In the genomic region with DNA sequence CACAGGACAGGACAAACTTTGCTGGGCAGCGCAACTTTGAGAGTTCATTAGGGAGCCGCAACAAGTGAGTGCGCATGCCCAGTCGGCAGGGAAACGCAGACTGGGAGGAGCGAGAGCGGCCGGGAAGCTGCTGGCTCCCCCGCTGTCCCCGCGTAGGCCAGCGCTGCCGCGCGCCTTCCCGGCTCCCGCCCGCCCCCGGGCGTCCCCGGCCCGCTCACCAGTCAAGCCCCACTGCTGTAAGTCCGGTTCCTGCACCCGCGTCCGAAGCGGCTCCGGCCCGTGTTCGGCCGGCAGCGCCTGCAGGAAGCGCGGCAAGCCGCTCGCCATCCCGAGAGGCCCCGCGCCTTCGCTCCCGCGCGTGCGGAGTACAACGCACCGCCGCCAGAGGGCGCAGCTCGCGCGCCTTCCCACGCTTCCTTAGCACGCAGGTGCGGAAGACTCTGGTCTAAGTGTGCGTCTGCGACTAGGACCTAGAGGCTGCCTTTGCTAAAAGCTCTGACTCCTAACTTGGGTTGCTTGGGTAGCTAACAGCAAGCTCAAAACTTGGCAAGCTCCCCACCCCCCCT, we compare ENCODE assay signal across 8 mouse cellular contexts. TPM values are rescaled to one million over a fixed set of nuclear protein-coding genes. Genes with fewer than 3 reads are reported as not detected.
DNase-seq lines count a peak whose midpoint lies in the region; ATAC-seq and TF ChIP-seq lines count a peak whose summit lies in the region.

Chd1l (minus strand) TSS at position 359 of the 566 bp plus-strand sequence.

- no peaks in the 10 kb centered on the region for H3K36me3 ChIP-seq in embryonic facial prominence, embryonic 10.5 days (replicated peaks)
- no peaks in the 10 kb centered on the region for H3K36me3 ChIP-seq in intestine, postnatal 0 days (ENCODE audit: control insufficient read depth, insufficient read depth)
- H3K36me3 ChIP-seq in midbrain, embryonic 11.5 days (ENCODE audit: control insufficient read depth, insufficient read depth, low read length) = no peaks in the 10 kb centered on the region

- intact Hi-C loops in left cerebral cortex, postnatal 4 days (cut with DNase I) = loop anchor here (5.0 kb wide), 1 partner anchor 47 kb away; the partner anchor contains the start of gene Prkab2

- H3K9me3 ChIP-seq in embryonic facial prominence, embryonic 10.5 days = no peaks in the 10 kb centered on the region
- no peaks in the 10 kb centered on the region for H3K9me3 ChIP-seq in intestine, postnatal 0 days (ENCODE audit: control insufficient read depth)
- H3K9me3 ChIP-seq in midbrain, embryonic 11.5 days (ENCODE audit: control insufficient read depth, low read length) = no peaks in the 10 kb centered on the region

- DNase-seq in adrenal gland, postnatal 14 days = peak; percentile 95
- DNase-seq in embryonic facial prominence, embryonic 10.5 days (ENCODE audit: low spot score) = peak; percentile 94
- DNase-seq in left cerebral cortex, postnatal 4 days = peak; percentile 91
- peak; percentile 100 for DNase-seq in midbrain, embryonic 11.5 days (ENCODE audit: low spot score, missing footprints)
- DNase-seq in right cerebral cortex, postnatal 4 days = peak; percentile 92
- DNase-seq in yolk sac, embryonic 10.5 days (ENCODE audit: low spot score) = peak; percentile 92

- H3K27ac ChIP-seq in embryonic facial prominence, embryonic 10.5 days (replicated peaks) = peak within 1 kb of the TSS; percentile 99
- H3K27ac ChIP-seq in intestine, postnatal 0 days (ENCODE audit: low read depth, low read length) = peak within 1 kb of the TSS; percentile 87
- peak within 1 kb of the TSS; percentile 72 for H3K27ac ChIP-seq in midbrain, embryonic 11.5 days (ENCODE audit: low read depth, low read length)

- peak; percentile 92 for ATAC-seq in granulocyte monocyte progenitor cell, adult 5-6 weeks (replicated peaks; ENCODE audit: poor library complexity, severe bottlenecking)
- peak; percentile 90 for ATAC-seq in intestine, postnatal 0 days
- ATAC-seq in midbrain, embryonic 11.5 days (ENCODE audit: low FRiP score) = peak; percentile 95

- peak; percentile 99 for TF ChIP-seq CTCF in intestine, postnatal 0 days (IDR thresholded peaks at IDR 0.05; ENCODE audit: low read depth)

- H3K4me1 ChIP-seq in embryonic facial prominence, embryonic 10.5 days = peaks cover 13% of the 10 kb centered on the region; the same call in 1 of the 2 replicates
- no peaks in the 10 kb centered on the region for H3K4me1 ChIP-seq in intestine, postnatal 0 days (replicated peaks; ENCODE audit: control insufficient read depth, insufficient read depth, low read length)
- peaks cover 3% of the 10 kb centered on the region; the same call in 1 of the 2 replicates for H3K4me1 ChIP-seq in midbrain, embryonic 11.5 days (ENCODE audit: control insufficient read depth, insufficient read depth, low read length)

- H3K27me3 ChIP-seq in embryonic facial prominence, embryonic 10.5 days (replicated peaks; ENCODE audit: low read depth, poor library complexity, severe bottlenecking) = peaks cover 4% of the 10 kb centered on the region; the same call in 1 of the 2 replicates
- H3K27me3 ChIP-seq in intestine, postnatal 0 days (replicated peaks; ENCODE audit: control insufficient read depth, insufficient read depth, low read length) = no peaks in the 10 kb centered on the region
- H3K27me3 ChIP-seq in midbrain, embryonic 11.5 days (ENCODE audit: control insufficient read depth, insufficient read depth, low read length) = no peaks in the 10 kb centered on the region

- H3K4me3 ChIP-seq in embryonic facial prominence, embryonic 10.5 days = peak within 1 kb of the TSS; percentile 90
- peak within 1 kb of the TSS; percentile 85 for H3K4me3 ChIP-seq in intestine, postnatal 0 days (ENCODE audit: low read depth, low read length)
- peak within 1 kb of the TSS; percentile 68 for H3K4me3 ChIP-seq in midbrain, embryonic 11.5 days (ENCODE audit: low read depth, low read length)

- peak within 1 kb of the TSS; percentile 78 for H3K9ac ChIP-seq in intestine, postnatal 0 days (ENCODE audit: low read depth, low read length)
- peak within 1 kb of the TSS; percentile 90 for H3K9ac ChIP-seq in midbrain, embryonic 11.5 days (ENCODE audit: low read length)

- H3K4me2 ChIP-seq in intestine, postnatal 0 days (replicated peaks; ENCODE audit: low read depth) = peak within 1 kb of the TSS; percentile 94
- H3K4me2 ChIP-seq in midbrain, embryonic 11.5 days = peak within 1 kb of the TSS; percentile 58

- under 1% methylated on average over 56 of the region's 56 CpGs for WGBS in embryonic facial prominence, embryonic 10.5 days
- 2% methylated on average over 55 of the region's 56 CpGs for WGBS in intestine, postnatal 0 days
- under 1% methylated on average over 50 of the region's 56 CpGs for WGBS in midbrain, embryonic 11.5 days

RNA-seq across cellular contexts. Expression of gene Chd1l, which starts in this region (rescaled TPM):
- total RNA-seq in adrenal gland, postnatal 14 days (2021) = 12.0 and 13.3 TPM in 2 replicates
- 23.0 and 24.9 TPM in 2 replicates for polyA plus RNA-seq in embryonic facial prominence, embryonic 10.5 days (2016; fragmentation: Nextera tagmentation; extraction: Ambion mirVana)
- total RNA-seq in granulocyte monocyte progenitor cell, adult 5-6 weeks (2014; fragmentation: Nextera tagmentation) = 13.7 and 28.1 TPM in 2 replicates
- 48.8 and 55.6 TPM in 2 replicates for total RNA-seq in granulocyte monocyte progenitor cell, adult 5-6 weeks (2017)
- 9.0 and 9.9 TPM in 2 replicates for polyA plus RNA-seq in intestine, postnatal 0 days (2015; fragmentation: Nextera tagmentation; extraction: Ambion mirVana)
- 1 to 10 TPM; 6.6 to 8.3 TPM for total RNA-seq in left cerebral cortex, postnatal 4 days (2021)
- 20.1 and 20.4 TPM in 2 replicates for polyA plus RNA-seq in midbrain, embryonic 11.5 days (2014; fragmentation: Nextera tagmentation; extraction: Ambion mirVana)

Comparison
In these comparisons a context has a peak if more than half of its experiments do, and no peak if none do; other contexts are left out.
1. Peak in every context shown above with its lines: DNase-seq, ATAC-seq, H3K4me3 ChIP-seq and H3K27ac ChIP-seq.